Mouse (Mus musculus): Measurements from ENCODE around the gene Gnb5.
A peak's percentile ranks its signal among the peaks of the same experiment; 100 is the strongest.
"Not testable (repeated sequence)": the region's sequence is repeated elsewhere in the genome, so short reads cannot be mapped to it uniquely, and the experiment has no call there.

The Gnb5 gene

GRCm38 (mm10) chr9:75361699-75362098 is 55.6 kb downstream of the Gnb5 start:
- peak; percentile 63 to 76 for DNase-seq (ENCODE audit: low spot score in 2 of 2)

GRCm38 (mm10) chr9:75362201-75362600 is 56.1 kb downstream of the Gnb5 start:
- no peak for DNase-seq (ENCODE audit: low spot score in 2 of 2)

- peak in 1 of 2 experiments; percentile 13 for DNase-seq (ENCODE audit: low spot score in 2 of 2)
Measured at GRCm38 (mm10) chr9:75363001-75363400, 56.9 kb downstream of the Gnb5 start.

GRCm38 (mm10) chr9:75363702-75364101 is 57.6 kb downstream of the Gnb5 start:
- not testable (repeated sequence) for DNase-seq (ENCODE audit: low spot score in 2 of 2)

GRCm38 (mm10) chr9:75365195-75365594 is 59.1 kb downstream of the Gnb5 start:
- DNase-seq (ENCODE audit: low spot score in 2 of 2) = no peak

GRCm38 (mm10) chr9:75366191-75366590 is 60.1 kb downstream of the Gnb5 start:
- DNase-seq (ENCODE audit: low spot score in 2 of 2) = no peak

- DNase-seq (ENCODE audit: low spot score in 2 of 2) = no peak
Measured at GRCm38 (mm10) chr9:75368779-75369178, 62.7 kb downstream of the Gnb5 start.

- DNase-seq (ENCODE audit: low spot score in 2 of 2) = no peak
Measured at GRCm38 (mm10) chr9:75375606-75376005, 69.5 kb downstream of the Gnb5 start.

GRCm38 (mm10) chr9:75376428-75376827 is 70.3 kb downstream of the Gnb5 start:
- DNase-seq (ENCODE audit: low spot score in 2 of 2) = no peak

GRCm38 (mm10) chr9:75378774-75379173 is 72.7 kb downstream of the Gnb5 start:
- no peak for DNase-seq (ENCODE audit: low spot score in 2 of 2)

- DNase-seq (ENCODE audit: low spot score in 2 of 2) = no peak
Measured at GRCm38 (mm10) chr9:75382825-75383224, 76.7 kb downstream of the Gnb5 start.

GRCm38 (mm10) chr9:75383785-75384184 is 77.7 kb downstream of the Gnb5 start:
- DNase-seq (ENCODE audit: low spot score in 2 of 2) = no peak

- DNase-seq (ENCODE audit: low spot score in 2 of 2) = no peak
Measured at GRCm38 (mm10) chr9:75384337-75384962, 78.4 kb downstream of the Gnb5 start.

GRCm38 (mm10) chr9:75385218-75385974 is 79.3 kb downstream of the Gnb5 start:
- DNase-seq (ENCODE audit: low spot score in 2 of 2) = no peak

- DNase-seq (ENCODE audit: low spot score in 2 of 2) = no peak
Measured at GRCm38 (mm10) chr9:75393251-75393650, 87.2 kb downstream of the Gnb5 start.
